Mouse (Mus musculus) forebrain, embryonic 14.5 days (tissue): ENCODE measurements at regions not wholly inside any gene's neighbourhood (a gene's known extent, or its start where the extent isn't known, plus 50 kb on each side); places are given as distances from the start of the nearest gene placed in this dataset.

Source experiments
- ATAC-seq: fragments of 200-750 bp; cut with Nextera tagmentation; 2 replicates; pipeline ENCODE4 v1.8.0; 2017; ENCODE audit warnings: mild to moderate bottlenecking, moderate library complexity
- DNase-seq: peaks from one replicate; pipeline ENCODE4 v3.0.0-alpha.2; 2015; ENCODE audit warnings: low spot score
- H3K27ac ChIP-seq: fragments of 300-500 bp; sonication (generic); 2 replicates; pipeline ENCODE4 v1.5.1; 2014; ENCODE audit warnings: low read depth, mild to moderate bottlenecking, control low read depth, low read length, moderate library complexity
- H3K27me3 ChIP-seq: fragments of 300-500 bp; sonication (generic); replicated peaks from 2 replicates; pipeline ENCODE4 v1.6.1; 2014; ENCODE audit warnings: low read length, control low read depth, mixed read lengths; ENCODE audit not compliant: control insufficient read depth, insufficient read depth
- H3K36me3 ChIP-seq: fragments of 300-500 bp; sonication (generic); 2 replicates; pipeline ENCODE4 v1.6.1; 2014; ENCODE audit warnings: low read length, control low read depth; ENCODE audit not compliant: control insufficient read depth, insufficient read depth
- H3K4me1 ChIP-seq: fragments of 300-500 bp; sonication (generic); 2 replicates; pipeline ENCODE4 v1.6.1; 2014; ENCODE audit warnings: antibody characterized with exemption, low read length, control low read depth; ENCODE audit not compliant: control insufficient read depth, insufficient read depth
- H3K4me2 ChIP-seq: fragments of 300-500 bp; sonication (generic); 2 replicates; pipeline ENCODE4 v1.6.1; 2014; ENCODE audit warnings: mild to moderate bottlenecking, control low read depth, low read length
- H3K4me3 ChIP-seq: fragments of 300-500 bp; sonication (generic); 2 replicates; pipeline ENCODE4 v1.5.1; 2014; ENCODE audit warnings: low read depth, low read length, control low read depth
- H3K9ac ChIP-seq: fragments of 300-500 bp; sonication (generic); 2 replicates; pipeline ENCODE4 v1.6.1; 2014; ENCODE audit warnings: mild to moderate bottlenecking, low read length, control low read depth, moderate library complexity
- H3K9me3 ChIP-seq: fragments of 300-500 bp; sonication (generic); replicated peaks from 2 replicates; pipeline ENCODE4 v1.6.1; 2016; ENCODE audit warnings: low read length, control low read depth, mixed read lengths; ENCODE audit not compliant: control insufficient read depth
- WGBS: fragments of 180-500 bp; shearing (Covaris S2); extraction: QIAGEN DNeasy Blood & Tissue Kit; methylation state at CpG from one replicate; pipeline ENCODE4 v1.1.7; 2014; 5-methylcytosine and 5-hydroxymethylcytosine counted together

GRCm38 (mm10) chr11:79779756-79780155 is 182.4 kb downstream of the Utp6 start:
- H3K4me1 ChIP-seq: 0 out of 2 replicates have a peak, but pooled peaks cover 2% of the 10 kb centered on the region
- no peaks in the 10 kb centered on the region for H3K36me3 ChIP-seq
- no peak overlapping the region for H3K9ac ChIP-seq
- H3K4me3 ChIP-seq: no peak overlapping the region
- 12% methylated on average over 5 of the region's 5 CpGs for WGBS
- DNase-seq: no peak
- no peak overlapping the region for H3K4me2 ChIP-seq
- H3K27ac ChIP-seq: no peak overlapping the region
- H3K9me3 ChIP-seq: no peaks in the 10 kb centered on the region
- H3K27me3 ChIP-seq: no peaks in the 10 kb centered on the region
- ATAC-seq: no peak

GRCm38 (mm10) chr11:79778522-79778921 is 183.7 kb downstream of the Utp6 start:
- Histone ChIP-seq H3K4me2 (no peak overlapping the region), H3K4me3 (no peak overlapping the region), H3K27ac (no peak overlapping the region), H3K36me3 (no peaks in the 10 kb centered on the region), H3K9ac (no peak overlapping the region), H3K4me1 (0 out of 2 replicates have a peak, but pooled peaks cover 2% of the 10 kb centered on the region), H3K27me3 (no peaks in the 10 kb centered on the region), H3K9me3 (no peaks in the 10 kb centered on the region)
- DNase-seq (no peak), ATAC-seq (no peak)
- 93% methylated on average over 5 of the region's 5 CpGs for WGBS

GRCm38 (mm10) chr11:79777988-79778387 is 184.2 kb downstream of the Utp6 start:
- ATAC-seq: no peak
- Histone ChIP-seq H3K27me3 (no peaks in the 10 kb centered on the region), H3K4me3 (no peak overlapping the region), H3K4me2 (no peak overlapping the region), H3K9me3 (no peaks in the 10 kb centered on the region), H3K9ac (no peak overlapping the region), H3K36me3 (no peaks in the 10 kb centered on the region), H3K4me1 (0 out of 2 replicates have a peak, but pooled peaks cover 2% of the 10 kb centered on the region), H3K27ac (no peak overlapping the region)
- WGBS: 58% methylated on average over 2 of the region's 2 CpGs
- DNase-seq: peak; percentile 32

- no peaks in the 10 kb centered on the region for H3K36me3 ChIP-seq
- no peak for ATAC-seq
- no peak overlapping the region for H3K9ac ChIP-seq
- no peak overlapping the region for H3K27ac ChIP-seq
- no peak overlapping the region for H3K4me2 ChIP-seq
- DNase-seq: no peak
- no peaks in the 10 kb centered on the region for H3K9me3 ChIP-seq
- H3K4me1 ChIP-seq: 0 out of 2 replicates have a peak, but pooled peaks cover 2% of the 10 kb centered on the region
- 23% methylated on average over 6 of the region's 6 CpGs for WGBS
- no peaks in the 10 kb centered on the region for H3K27me3 ChIP-seq
- H3K4me3 ChIP-seq: no peak overlapping the region
These were observed 185.6 kb downstream of the Rab11fip4 start for GRCm38 (mm10) chr11:79776577-79776976.

- Histone ChIP-seq H3K27ac (no peak overlapping the region), H3K36me3 (no peaks in the 10 kb centered on the region), H3K9me3 (no peaks in the 10 kb centered on the region), H3K4me2 (no peak overlapping the region), H3K4me3 (no peak overlapping the region), H3K4me1 (no peaks in the 10 kb centered on the region), H3K9ac (no peak overlapping the region), H3K27me3 (no peaks in the 10 kb centered on the region)
- 92% methylated on average over 1 of the region's 1 CpGs for WGBS
- DNase-seq (no peak), ATAC-seq (no peak)
These were observed 182.7 kb downstream of the Rab11fip4 start for GRCm38 (mm10) chr11:79773755-79774154.

- Histone ChIP-seq H3K27ac (no peak overlapping the region), H3K9me3 (no peaks in the 10 kb centered on the region), H3K4me1 (no peaks in the 10 kb centered on the region), H3K4me2 (no peak overlapping the region), H3K4me3 (no peak overlapping the region), H3K36me3 (no peaks in the 10 kb centered on the region), H3K27me3 (no peaks in the 10 kb centered on the region), H3K9ac (no peak overlapping the region)
- ATAC-seq (no peak), DNase-seq (no peak)
- WGBS: 63% methylated on average over 3 of the region's 3 CpGs
These were observed 180.4 kb downstream of the Rab11fip4 start for GRCm38 (mm10) chr11:79771431-79771830.

GRCm38 (mm10) chr11:79767111-79767510 is 176.1 kb downstream of the Rab11fip4 start:
- Histone ChIP-seq H3K4me1 (no peaks in the 10 kb centered on the region), H3K9me3 (no peaks in the 10 kb centered on the region), H3K4me3 (no peak overlapping the region), H3K9ac (no peak overlapping the region), H3K27ac (no peak overlapping the region), H3K27me3 (no peaks in the 10 kb centered on the region), H3K4me2 (no peak overlapping the region), H3K36me3 (no peaks in the 10 kb centered on the region)
- DNase-seq (no peak), ATAC-seq (no peak)
- WGBS: 95% methylated on average over 5 of the region's 5 CpGs

GRCm38 (mm10) chr11:79766036-79766435 is 175.0 kb downstream of the Rab11fip4 start:
- WGBS: 93% methylated on average over 2 of the region's 2 CpGs
- DNase-seq (no peak), ATAC-seq (no peak)
- Histone ChIP-seq H3K27ac (no peak overlapping the region), H3K4me2 (no peak overlapping the region), H3K9ac (no peak overlapping the region), H3K9me3 (no peaks in the 10 kb centered on the region), H3K27me3 (no peaks in the 10 kb centered on the region), H3K4me3 (no peak overlapping the region), H3K36me3 (no peaks in the 10 kb centered on the region), H3K4me1 (no peaks in the 10 kb centered on the region)

- 54% methylated on average over 2 of the region's 2 CpGs for WGBS
- no peak overlapping the region for H3K9ac ChIP-seq
- no peaks in the 10 kb centered on the region for H3K9me3 ChIP-seq
- ATAC-seq (no peak), DNase-seq (no peak)
- H3K4me3 ChIP-seq: no peak overlapping the region
- H3K4me1 ChIP-seq: no peaks in the 10 kb centered on the region
- no peak overlapping the region for H3K27ac ChIP-seq
- H3K27me3 ChIP-seq: no peaks in the 10 kb centered on the region
- no peaks in the 10 kb centered on the region for H3K36me3 ChIP-seq
- H3K4me2 ChIP-seq: no peak overlapping the region
These were observed 174.4 kb downstream of the Rab11fip4 start for GRCm38 (mm10) chr11:79765396-79765795.
